Mouse (Mus musculus): Measurements from ENCODE around the gene Kdelr2. TPM values are rescaled to one million over a fixed set of nuclear protein-coding genes. Genes with fewer than 3 reads are reported as not detected.

The Kdelr2 gene
- polyA plus RNA-seq, 1 experiment from 2014 or later = 275 TPM

- Histone ChIP-seq H3K4me3 (no peak overlapping the region), H3K27me3 (ENCODE audit: insufficient read depth, poor library complexity, severe bottlenecking) (no peaks in the 10 kb centered on the region), H3K27ac (no peak overlapping the region), H3K9me3 (no peaks in the 10 kb centered on the region), H3K4me1 (peaks cover 26% of the 10 kb centered on the region), H3K36me3 (peaks cover 27% of the 10 kb centered on the region)
- 86% methylated on average over 23 of the region's 23 CpGs for WGBS
- peak; percentile 61 for DNase-seq (ENCODE audit: low spot score)
These were observed 63.4 kb downstream of the Kdelr2 start for GRCm38 (mm10) chr5:143466891-143467669.

GRCm38 (mm10) chr5:143467931-143468330 lies 64.3 kb downstream of the Kdelr2 start:
- DNase-seq (ENCODE audit: low spot score) = peak; percentile 51
- Histone ChIP-seq H3K36me3 (peaks cover 34% of the 10 kb centered on the region), H3K4me3 (no peak overlapping the region), H3K27me3 (ENCODE audit: insufficient read depth, poor library complexity, severe bottlenecking) (no peaks in the 10 kb centered on the region), H3K9me3 (no peaks in the 10 kb centered on the region), H3K27ac (no peak overlapping the region), H3K4me1 (peaks cover 26% of the 10 kb centered on the region)
- 91% methylated on average over 6 of the region's 6 CpGs for WGBS

DNA sequence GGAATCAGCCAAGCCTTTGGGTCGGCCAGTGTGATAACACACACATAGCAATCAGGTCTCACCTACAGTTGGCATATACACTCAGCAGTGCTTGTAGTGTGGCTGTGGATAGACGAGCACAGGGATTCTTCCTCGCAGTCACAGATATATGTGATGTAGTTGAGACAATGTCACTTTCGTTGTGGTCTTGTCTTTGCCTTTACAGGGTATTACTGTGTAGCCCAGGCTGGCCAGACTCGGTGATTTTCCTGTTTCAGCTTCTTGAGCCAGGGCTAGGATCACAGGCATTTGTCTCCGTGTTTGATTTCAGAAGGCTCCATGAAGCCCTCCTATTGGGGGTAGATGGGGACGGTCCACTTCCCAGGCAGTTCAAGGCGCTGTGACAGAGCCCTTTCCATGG lies 66.0 kb downstream of the Kdelr2 start:
- H3K4me1 ChIP-seq = peaks cover 20% of the 10 kb centered on the region; the same call in 1 of the 2 replicates
- no peak overlapping the region for H3K4me3 ChIP-seq
- WGBS = 88% methylated on average over 8 of the region's 8 CpGs
- H3K9me3 ChIP-seq = no peaks in the 10 kb centered on the region
- peak; percentile 54 for DNase-seq (ENCODE audit: low spot score)
- no peaks in the 10 kb centered on the region for H3K27me3 ChIP-seq (ENCODE audit: insufficient read depth, poor library complexity, severe bottlenecking)
- H3K36me3 ChIP-seq = peaks cover 51% of the 10 kb centered on the region
- no peak overlapping the region for H3K27ac ChIP-seq

DNA sequence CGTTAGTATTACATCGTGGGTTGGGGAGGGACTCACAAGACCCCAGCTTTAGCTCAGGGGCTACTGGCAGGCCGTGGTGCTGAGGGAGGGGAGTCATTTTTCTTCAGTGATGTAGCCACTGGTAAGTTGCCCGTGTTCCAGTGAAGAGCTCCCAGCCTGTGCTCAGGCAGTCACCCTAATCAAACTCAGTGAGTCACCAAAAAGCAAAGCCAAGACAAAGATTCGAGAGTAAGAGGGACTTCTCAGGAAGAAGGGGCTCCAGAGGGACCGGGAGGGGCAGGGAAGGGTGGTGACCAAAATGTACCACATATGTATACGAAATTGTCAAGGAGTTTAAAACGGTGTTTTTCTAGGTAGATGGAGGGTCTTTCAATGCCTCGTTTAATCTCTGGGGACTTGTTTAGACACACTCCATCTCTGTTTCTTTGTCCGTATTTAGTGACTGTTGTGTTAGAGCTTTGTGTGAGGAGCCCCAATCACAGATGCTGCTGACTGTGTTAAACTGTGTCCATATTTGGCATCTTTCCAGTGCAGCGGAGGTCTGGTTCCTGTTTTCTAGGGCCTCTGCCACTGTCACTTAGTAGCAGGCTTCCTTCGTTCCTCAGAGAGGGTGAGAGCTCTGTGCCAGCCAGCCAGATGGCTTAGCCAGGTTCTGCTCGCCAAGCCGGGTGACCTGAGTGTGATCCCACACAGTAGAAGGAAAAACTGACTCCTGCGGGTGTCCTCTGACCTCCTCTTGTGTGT lies 67.0 kb downstream of the Kdelr2 start:
- no peak overlapping the region for H3K4me3 ChIP-seq
- no peaks in the 10 kb centered on the region for H3K9me3 ChIP-seq
- WGBS = 59% methylated on average over 15 of the region's 15 CpGs
- H3K4me1 ChIP-seq = peaks cover 13% of the 10 kb centered on the region
- H3K27ac ChIP-seq = peak overlapping the region; percentile 66
- DNase-seq (ENCODE audit: low spot score) = peak; percentile 77
- peaks cover 61% of the 10 kb centered on the region for H3K36me3 ChIP-seq
- no peaks in the 10 kb centered on the region for H3K27me3 ChIP-seq (ENCODE audit: insufficient read depth, poor library complexity, severe bottlenecking)

DNA sequence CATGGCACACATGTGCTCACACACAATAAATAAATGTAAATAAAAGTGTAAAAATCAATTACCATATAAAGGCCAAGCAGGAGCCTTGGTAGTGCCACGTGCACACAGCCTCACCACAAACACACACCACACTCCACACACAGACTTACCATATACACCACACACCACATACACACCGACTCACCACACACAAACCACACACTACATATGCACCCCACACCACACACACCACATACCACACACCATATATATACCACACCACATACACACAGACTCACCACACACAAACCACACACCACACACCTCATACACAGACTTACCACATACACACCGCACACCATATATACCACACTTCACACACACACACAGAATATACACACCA lies 67.5 kb downstream of the Kdelr2 start:
- peaks cover 66% of the 10 kb centered on the region for H3K36me3 ChIP-seq
- peak; percentile 71 for DNase-seq (ENCODE audit: low spot score)
- no peaks in the 10 kb centered on the region for H3K9me3 ChIP-seq
- no peaks in the 10 kb centered on the region for H3K27me3 ChIP-seq (ENCODE audit: insufficient read depth, poor library complexity, severe bottlenecking)
- no peak overlapping the region for H3K4me3 ChIP-seq
- H3K27ac ChIP-seq = peak overlapping the region; percentile 66
- peaks cover 11% of the 10 kb centered on the region for H3K4me1 ChIP-seq
- WGBS = 90% methylated on average over 3 of the region's 3 CpGs

Other genes starting within 250 kb of the Kdelr2 start
- 8.9 and 12.3 TPM in 2 replicates for gene Rbak, start 223.1 kb upstream of the Kdelr2 start, polyA plus RNA-seq (2016; fragmentation: Nextera tagmentation; extraction: Ambion mirVana)
- not detected in 2 replicates for gene Spdye4b, start 222.8 kb upstream of the Kdelr2 start, polyA plus RNA-seq (2016; fragmentation: Nextera tagmentation; extraction: Ambion mirVana)
- not detected in 2 replicates for gene Spdye4a, start 176.9 kb upstream of the Kdelr2 start, polyA plus RNA-seq (2016; fragmentation: Nextera tagmentation; extraction: Ambion mirVana)
- gene Zfp12, start 168.7 kb upstream of the Kdelr2 start, polyA plus RNA-seq (2016; fragmentation: Nextera tagmentation; extraction: Ambion mirVana) = 8.3 and 11.7 TPM in 2 replicates
- 2.1 and 2.6 TPM in 2 replicates for gene Zfp316, start 133.8 kb upstream of the Kdelr2 start, polyA plus RNA-seq (2016; fragmentation: Nextera tagmentation; extraction: Ambion mirVana)
- gene Zfp853, start 110.2 kb upstream of the Kdelr2 start, polyA plus RNA-seq (2016; fragmentation: Nextera tagmentation; extraction: Ambion mirVana) = not detected in 2 replicates
- 35.0 and 46.1 TPM in 2 replicates for gene E130309D02Rik, start 88.5 kb upstream of the Kdelr2 start, polyA plus RNA-seq (2016; fragmentation: Nextera tagmentation; extraction: Ambion mirVana)
- gene Zdhhc4, start 74.6 kb upstream of the Kdelr2 start, polyA plus RNA-seq (2016; fragmentation: Nextera tagmentation; extraction: Ambion mirVana) = 55.5 and 58.6 TPM in 2 replicates
- gene Grid2ip, start 46.5 kb upstream of the Kdelr2 start, polyA plus RNA-seq (2016; fragmentation: Nextera tagmentation; extraction: Ambion mirVana) = 0.51 and 0.55 TPM in 2 replicates
- 11.9 and 13.9 TPM in 2 replicates for gene Daglb, start 60.7 kb downstream of the Kdelr2 start, polyA plus RNA-seq (2016; fragmentation: Nextera tagmentation; extraction: Ambion mirVana)
- gene Rac1, start 124.2 kb downstream of the Kdelr2 start, polyA plus RNA-seq (2016; fragmentation: Nextera tagmentation; extraction: Ambion mirVana) = 369 and 431 TPM in 2 replicates
- gene Cyth3, start 218.6 kb downstream of the Kdelr2 start, polyA plus RNA-seq (2016; fragmentation: Nextera tagmentation; extraction: Ambion mirVana) = 30.9 and 33.1 TPM in 2 replicates

All from heart, embryonic 10.5 days (tissue).